24 mouse cellular contexts compared by ENCODE assay signal in the genomic region with DNA sequence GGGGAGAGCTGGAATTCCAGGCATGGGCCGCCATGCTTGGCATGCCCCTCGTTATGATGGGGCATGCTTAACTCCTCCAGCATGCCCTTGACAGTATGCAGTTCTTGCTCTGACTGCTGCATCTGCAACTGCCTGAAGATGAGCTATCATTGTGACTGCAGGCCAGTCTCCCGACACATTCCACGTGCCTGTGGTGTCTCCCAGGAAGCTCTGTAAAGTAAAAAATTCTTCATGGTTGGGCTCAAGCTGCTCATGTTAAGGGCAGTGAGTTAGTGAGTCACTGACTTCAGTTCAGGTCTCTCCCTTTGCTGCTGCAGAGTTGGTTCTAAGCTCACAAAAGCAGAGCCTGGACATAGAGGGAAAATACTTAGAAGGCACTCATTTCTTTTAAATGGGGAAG.
"Had no signal": no experiment of that assay in that cellular context is flagged by ENCODE, and none has a peak within 500 bp of the region (broad histone marks: within the 10 kb centered on the region; RNA-seq: fewer than 3 reads in every experiment).

No protein-coding gene starts in this region.

- H3K36me3 ChIP-seq: heart, embryonic 13.5 days; heart, embryonic 15.5 days; hindbrain, embryonic 13.5 days; hindbrain, embryonic 15.5 days; intestine, embryonic 15.5 days; limb, embryonic 10.5 days; limb, embryonic 12.5 days had no signal

- H3K4me2 ChIP-seq: heart, embryonic 11.5 days; heart, embryonic 13.5 days; heart, embryonic 15.5 days; hindbrain, embryonic 13.5 days; hindbrain, embryonic 15.5 days; intestine, embryonic 15.5 days; limb, embryonic 12.5 days; liver, embryonic 11.5 days had no signal

- ATAC-seq: inflammation-experienced regulatory T-cells, adult 6 months; intestine, embryonic 15.5 days; intestine, postnatal 0 days had no signal

- H3K4me3 ChIP-seq: heart, adult 2 months; heart, embryonic 13.5 days; heart, embryonic 15.5 days; hindbrain, embryonic 13.5 days; hindbrain, embryonic 15.5 days; intestine, embryonic 15.5 days; layer of hippocampus, adult 2 months; left cerebral cortex, adult 2 months; limb, embryonic 10.5 days; limb, embryonic 12.5 days had no signal

- H3K9me3 ChIP-seq: heart, embryonic 13.5 days; heart, embryonic 15.5 days; hindbrain, embryonic 13.5 days; hindbrain, embryonic 15.5 days; intestine, embryonic 15.5 days; limb, embryonic 10.5 days; limb, embryonic 12.5 days had no signal

- DNase-seq: gastrocnemius, postnatal 14 days; gastrocnemius, postnatal 36 days; heart, adult 2 months; heart, postnatal 14 days; heart, postnatal 36 days; kidney, adult 18-20 months; kidney, adult 8-10 months; kidney, postnatal 10 days; kidney, postnatal 25 days; kidney, postnatal 4 days; liver had no signal

- H3K27ac ChIP-seq: heart, adult 2 months; heart, embryonic 13.5 days; heart, embryonic 15.5 days; hindbrain, embryonic 13.5 days; hindbrain, embryonic 15.5 days; intestine, embryonic 15.5 days; layer of hippocampus, adult 2 months; left cerebral cortex, adult 2 months; limb, embryonic 10.5 days; limb, embryonic 12.5 days had no signal

- H3K9ac ChIP-seq: heart, embryonic 13.5 days; heart, embryonic 15.5 days; hindbrain, embryonic 13.5 days; hindbrain, embryonic 15.5 days; intestine, embryonic 15.5 days; limb, embryonic 12.5 days had no signal

- H3K4me1 ChIP-seq: heart, embryonic 13.5 days; heart, embryonic 15.5 days; hindbrain, embryonic 13.5 days; hindbrain, embryonic 15.5 days; intestine, embryonic 15.5 days had no signal
